Mouse (Mus musculus) right cerebral cortex, adult 18-20 months (tissue): Measurements from ENCODE around the gene Szrd1.
A peak's percentile ranks its signal among the peaks of the same experiment; 100 is the strongest.

Experiments used
- DNase-seq: peaks from one replicate; pipeline ENCODE4 v3.0.0; 2022; ENCODE audit warnings: mixed read lengths

Szrd1 gene

GRCm38 (mm10) chr4:141139116-141139970 is at the start of gene Szrd1:
Szrd1 (minus strand) TSS chr4:141139775.
- DNase-seq, result peak; percentile 99

GRCm38 (mm10) chr4:141186923-141187836 is 47.6 kb upstream of the Szrd1 start:
- DNase-seq, result no peak

DNA sequence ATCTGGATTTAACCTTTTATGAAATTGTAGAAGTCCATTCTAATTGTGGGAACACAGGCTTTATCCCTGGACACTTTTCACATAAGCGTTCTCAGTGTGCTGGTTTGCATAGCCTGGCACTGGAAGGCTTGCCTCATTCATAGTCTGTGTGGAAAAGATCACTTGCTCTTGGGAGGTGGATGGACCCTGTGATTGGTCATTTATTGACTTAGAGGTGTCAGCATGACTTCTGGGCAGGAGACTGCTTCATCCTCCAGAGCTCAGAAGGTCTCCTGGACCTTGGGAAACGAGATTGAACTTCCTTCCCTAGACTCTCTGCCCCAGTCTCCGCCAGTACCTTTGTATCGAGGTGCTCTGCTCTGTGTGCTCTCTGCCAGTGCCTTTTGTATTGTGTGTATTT is 44.9 kb upstream of the Szrd1 start:
- no peak for DNase-seq

GRCm38 (mm10) chr4:141183932-141184331 is 44.4 kb upstream of the Szrd1 start:
- DNase-seq, result no peak

DNA sequence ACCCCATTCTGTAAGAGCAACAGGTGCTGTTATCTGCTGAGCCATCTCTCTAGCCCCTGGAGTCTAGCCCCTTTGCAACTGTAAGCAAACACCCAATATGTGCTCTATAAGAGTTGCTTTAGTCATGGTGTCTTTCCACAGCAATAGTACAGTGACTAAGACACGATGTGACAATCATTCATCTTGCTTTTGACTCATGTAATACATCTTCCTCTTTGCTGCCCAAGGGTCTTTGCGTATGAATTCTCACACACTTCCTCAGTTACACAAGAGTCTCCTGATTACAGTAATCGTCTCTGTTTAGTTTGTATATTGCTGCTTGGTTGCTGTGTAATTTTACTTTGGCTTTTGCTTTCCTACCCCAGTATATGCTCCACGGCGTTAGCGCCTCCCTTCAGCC is 42.4 kb upstream of the Szrd1 start:
- no peak for DNase-seq

DNA sequence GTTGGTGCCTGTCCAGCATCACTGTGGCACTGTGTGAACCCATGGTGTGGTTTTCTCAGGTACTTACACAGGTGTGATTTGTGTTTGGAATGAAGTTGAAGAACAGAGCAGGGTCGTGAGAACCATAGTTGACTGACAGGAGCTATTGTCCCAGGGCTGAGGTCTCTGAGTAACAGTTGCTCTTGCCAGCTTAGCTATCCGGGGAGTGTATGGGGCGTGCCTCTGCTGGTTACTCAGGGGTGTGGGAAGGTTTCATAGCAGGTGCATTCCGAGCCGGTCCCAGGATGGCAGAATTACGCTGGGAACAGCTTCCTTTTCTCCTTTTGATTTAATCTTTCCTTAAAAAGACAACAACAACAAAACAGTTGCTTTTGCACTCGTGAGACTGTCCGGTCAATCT is 41.3 kb upstream of the Szrd1 start:
- no peak for DNase-seq

DNA sequence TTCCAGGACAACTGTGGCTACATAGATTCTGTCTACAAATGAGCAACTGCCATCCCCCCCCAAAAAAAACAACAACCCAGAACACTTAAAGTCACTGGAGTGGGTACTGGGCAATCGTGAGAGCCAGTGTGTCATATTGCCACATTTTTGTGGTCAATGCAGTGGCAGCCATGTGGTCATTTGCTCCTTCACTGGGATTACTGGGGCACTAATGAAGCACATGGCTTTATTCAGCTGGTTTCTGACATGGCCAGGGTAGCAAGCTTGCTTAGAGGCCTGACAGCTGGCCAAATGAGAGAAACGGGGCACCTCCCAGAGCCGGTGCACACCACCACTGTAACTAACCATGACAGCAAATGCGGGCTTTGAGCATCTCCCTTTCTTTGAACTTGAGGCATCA is 38.9 kb upstream of the Szrd1 start:
- DNase-seq, result no peak

DNA sequence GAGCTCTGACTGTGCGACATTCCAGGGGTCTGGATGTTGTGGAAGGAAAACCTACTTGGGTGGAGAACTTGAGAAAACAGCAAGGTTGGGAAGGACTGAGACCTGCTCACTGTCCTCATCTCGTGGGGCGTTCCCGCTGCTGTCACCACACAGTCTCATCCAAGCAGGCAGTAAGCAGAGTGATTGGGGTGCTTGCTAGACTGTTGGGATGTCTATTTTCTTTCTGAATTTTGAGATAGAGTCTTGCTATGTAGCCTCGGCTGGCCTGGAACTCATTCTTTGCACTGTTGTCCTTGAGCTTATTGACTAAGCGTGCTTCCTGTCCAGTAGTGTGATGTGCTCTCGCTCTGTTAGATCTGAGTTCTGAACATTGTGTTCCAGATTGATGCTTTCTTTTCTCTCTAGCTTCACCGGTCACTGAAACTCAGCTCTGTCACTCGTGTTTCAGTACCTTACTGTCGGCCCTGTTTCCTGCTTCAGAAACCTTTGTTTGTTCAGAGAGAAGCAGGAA is 36.8 kb upstream of the Szrd1 start:
- DNase-seq, result no peak

DNA sequence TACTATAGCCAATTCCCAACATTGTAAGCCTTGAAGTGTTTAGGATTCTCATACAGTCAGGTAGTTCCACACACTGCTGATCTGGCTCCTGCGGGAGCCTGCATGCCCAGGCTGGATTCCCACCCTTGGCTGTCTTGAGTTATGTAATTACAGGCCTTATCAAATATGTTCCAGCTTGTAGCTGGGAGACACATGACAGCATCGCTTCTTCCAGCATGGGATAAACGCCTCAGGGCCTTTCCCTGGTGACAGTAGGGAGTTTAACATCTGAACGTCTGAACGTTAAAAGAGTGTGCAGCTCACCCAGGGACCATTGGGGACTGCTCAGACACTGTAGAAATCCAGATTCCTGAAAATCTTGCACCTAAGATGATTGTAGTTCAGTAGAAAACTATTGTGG is 36.2 kb upstream of the Szrd1 start:
- DNase-seq, result no peak

GRCm38 (mm10) chr4:141172121-141172520 is 32.5 kb upstream of the Szrd1 start:
- DNase-seq, result peak; percentile 24

GRCm38 (mm10) chr4:141167156-141167555 is 27.6 kb upstream of the Szrd1 start:
- no peak for DNase-seq

DNA sequence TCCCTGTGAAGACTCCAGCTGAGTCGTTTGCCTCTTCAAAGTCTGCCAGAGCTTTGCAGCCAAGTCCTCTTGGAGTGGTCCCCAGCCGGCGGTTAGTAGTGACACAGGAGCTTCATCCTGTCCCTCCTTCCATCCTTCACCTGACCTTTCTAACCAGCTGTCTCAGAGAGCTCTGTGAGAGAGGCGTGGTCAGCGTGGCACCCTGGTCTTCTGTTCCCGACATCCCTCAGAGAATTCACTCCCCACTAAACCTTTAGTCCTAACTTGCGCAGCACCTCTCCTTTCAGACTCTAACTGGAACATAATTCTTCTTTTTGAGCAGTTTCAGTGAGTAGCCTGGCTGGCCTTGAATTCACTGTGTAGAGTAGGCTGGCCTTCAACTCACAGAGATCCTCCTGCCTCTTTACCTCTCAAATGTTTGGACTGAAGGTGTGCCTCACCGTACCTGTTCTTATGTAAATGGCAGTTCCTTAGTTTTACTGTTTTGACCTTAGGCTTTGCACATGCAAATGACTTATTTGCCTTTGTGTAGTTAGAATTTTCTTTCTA is 26.2 kb upstream of the Szrd1 start:
- no peak for DNase-seq

DNA sequence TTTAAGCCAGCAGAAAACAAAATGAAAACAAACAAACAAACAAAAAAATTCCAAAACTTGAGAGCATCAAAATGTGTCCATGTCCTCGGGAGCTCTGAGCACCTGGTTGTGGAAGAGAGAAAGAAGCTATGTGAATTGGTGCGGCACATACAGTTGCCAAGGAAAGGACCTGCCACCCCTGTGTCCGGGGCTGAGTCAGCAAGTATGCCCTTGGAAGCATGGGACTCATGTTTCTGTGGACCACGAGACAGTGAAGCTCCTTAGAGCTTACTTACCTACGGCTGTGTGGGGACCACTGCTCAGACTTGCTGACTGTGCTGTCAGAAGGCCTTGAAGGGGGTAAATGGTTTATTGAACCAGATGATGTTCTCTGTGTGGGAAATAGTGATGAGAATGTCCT is 24.2 kb upstream of the Szrd1 start:
- DNase-seq, result no peak

DNA sequence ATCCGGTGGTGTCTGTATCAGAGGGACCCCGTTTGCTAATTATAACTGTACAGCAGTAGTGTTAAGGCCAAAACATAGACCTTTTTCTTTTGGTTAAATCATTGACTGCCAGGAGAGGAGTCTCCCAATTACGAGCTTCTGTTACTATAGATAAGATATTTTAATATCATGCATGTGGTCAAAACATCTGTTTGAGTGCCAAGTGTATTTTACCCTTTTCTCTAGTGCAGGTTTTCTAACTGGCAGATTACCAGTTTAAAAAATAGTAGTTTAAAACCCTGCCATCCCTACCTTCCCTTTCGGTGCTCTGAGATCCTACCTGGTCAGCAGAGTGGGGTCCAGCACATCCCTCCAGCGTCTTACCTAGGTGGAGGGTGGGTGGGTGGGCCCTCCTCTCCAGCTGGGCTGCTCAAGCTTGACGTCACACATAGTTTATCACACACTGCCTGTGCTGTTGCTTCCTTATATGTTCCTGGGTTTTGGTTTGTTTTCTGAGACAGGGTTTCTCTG is 22.2 kb upstream of the Szrd1 start:
- DNase-seq, result no peak

DNA sequence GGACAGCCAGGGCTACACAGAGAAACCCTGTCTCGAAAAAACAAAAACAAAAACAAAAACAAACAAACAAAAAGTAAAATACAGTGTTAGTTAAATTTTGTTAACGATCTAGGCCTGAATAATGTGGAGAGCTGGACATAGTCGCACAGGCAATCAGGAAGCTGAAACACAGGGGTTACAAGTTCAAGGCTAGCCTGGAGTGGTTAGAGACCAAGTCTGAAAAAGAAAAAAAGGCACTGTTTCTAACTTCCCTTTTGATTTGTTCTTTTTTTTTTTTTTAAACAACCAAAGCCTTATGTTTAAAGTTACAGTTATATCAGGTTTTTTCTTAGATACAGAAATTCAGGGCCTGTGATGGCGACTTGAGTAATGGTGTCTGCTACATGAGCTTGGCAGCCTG is 20.6 kb upstream of the Szrd1 start:
- no peak for DNase-seq

DNA sequence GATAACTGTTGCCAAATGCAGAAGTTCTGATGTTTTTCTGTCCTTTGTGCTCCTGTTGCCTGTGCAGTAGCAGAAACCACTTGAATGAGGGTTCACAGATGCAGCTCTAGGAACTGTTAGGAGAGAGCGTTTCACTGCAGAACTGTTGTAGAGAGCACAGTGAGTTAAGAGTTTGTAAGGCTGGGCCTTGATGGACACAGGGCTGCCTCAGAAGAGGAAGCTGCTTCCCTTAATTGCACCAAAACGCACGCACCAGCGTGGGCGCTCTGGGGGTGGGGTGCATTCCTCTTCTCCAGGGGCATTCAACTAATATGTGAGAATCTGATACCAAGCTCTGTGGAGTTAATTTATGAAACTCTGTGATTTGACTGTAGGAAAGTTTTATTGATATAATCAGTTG is 20.1 kb upstream of the Szrd1 start:
- DNase-seq, result no peak

GRCm38 (mm10) chr4:141159093-141159492 is 19.5 kb upstream of the Szrd1 start:
- no peak for DNase-seq

DNA sequence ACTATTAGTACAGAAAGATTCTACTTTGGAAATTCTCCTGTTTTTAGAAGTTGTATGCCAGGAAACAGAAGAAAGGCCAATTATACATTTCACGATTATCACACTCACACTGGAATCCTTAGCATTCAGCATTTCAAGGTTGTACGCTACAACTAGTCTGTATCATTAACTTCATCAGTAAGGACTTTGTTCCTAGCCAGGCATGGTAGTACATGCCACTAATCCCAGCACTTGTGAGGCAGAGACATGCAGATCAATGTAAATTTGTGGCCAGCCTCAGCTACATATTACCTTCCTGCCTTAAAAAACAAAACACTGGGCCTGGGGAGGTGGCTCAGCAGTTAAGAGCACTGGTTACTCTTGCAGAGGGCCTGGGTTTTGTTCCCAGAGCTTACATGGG is 19.0 kb upstream of the Szrd1 start:
- no peak for DNase-seq

GRCm38 (mm10) chr4:141157485-141157884 is 17.9 kb upstream of the Szrd1 start:
- no peak for DNase-seq

GRCm38 (mm10) chr4:141149116-141149515 is 9.5 kb upstream of the Szrd1 start:
- no peak for DNase-seq

- DNase-seq, result peak; percentile 30
These were observed 8.6 kb upstream of the Szrd1 start for GRCm38 (mm10) chr4:141148009-141148801.
